Mouse (Mus musculus): ENCODE data around the gene Prr9. TPM values are rescaled to one million over a fixed set of nuclear protein-coding genes. Genes with fewer than 3 reads are reported as not detected.
A peak's percentile ranks its signal among the peaks of the same experiment; 100 is the strongest.

Gene Prr9
- total RNA-seq (2021): not detected
- long read RNA-seq, experiment 1: 0 reads
- long read RNA-seq, experiment 2: 0 reads

DNA sequence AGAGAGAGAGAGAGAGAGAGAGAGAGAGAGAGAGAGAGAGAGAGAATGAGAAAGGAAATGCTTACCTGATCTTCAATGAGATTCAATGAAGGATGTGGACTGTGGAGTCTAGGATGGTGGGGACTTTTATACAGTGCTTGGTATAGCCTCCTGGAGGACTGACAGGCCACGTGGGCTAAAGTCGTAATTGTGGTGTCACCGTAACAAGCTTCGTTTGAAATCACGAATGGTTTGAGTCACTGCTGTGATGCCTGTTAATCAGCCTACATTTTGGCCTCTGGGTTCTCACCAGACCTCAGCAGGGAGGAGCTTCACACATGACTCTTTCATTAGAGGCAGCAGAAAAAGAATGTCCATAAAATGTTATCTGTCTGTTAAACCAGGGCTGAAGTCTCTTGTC lies at the start of gene Prr9:
Gene Prr9, minus strand, starts transcription at position 101 of the 400 bp plus-strand sequence.
- no peak for DNase-seq (ENCODE audit: extremely low spot score in 1 of 2, low spot score in 2 of 2)
- H3K4me3 ChIP-seq: no peak within 1 kb of the TSS
- intact Hi-C loops (cut with DNase I): no loop called here
- H3K27ac ChIP-seq: no peak within 1 kb of the TSS
- TF ChIP-seq CTCF (IDR thresholded peaks at IDR 0.05): no peak

DNA sequence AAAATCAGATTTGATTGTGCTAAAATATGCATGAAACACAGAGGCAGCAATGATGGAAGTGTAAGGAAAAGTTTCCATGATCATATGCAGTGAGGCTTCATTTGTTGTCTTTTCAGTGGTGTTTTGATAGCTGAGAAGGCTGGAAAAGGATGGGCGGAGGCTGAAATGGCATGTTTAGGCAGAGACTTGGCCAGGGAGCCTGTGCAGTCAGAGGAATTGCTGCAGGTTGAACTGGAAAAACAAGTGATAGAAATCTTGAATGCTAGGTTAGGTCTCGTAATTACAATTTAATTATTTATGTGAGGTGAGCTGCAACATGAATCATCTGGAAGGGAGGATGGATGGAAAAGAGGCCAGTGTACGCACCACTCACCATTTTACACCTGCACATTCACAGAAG lies 46.1 kb upstream of the Prr9 start:
- intact Hi-C loops (cut with DNase I): no loop called here
- H3K4me3 ChIP-seq: no peak overlapping the region

DNA sequence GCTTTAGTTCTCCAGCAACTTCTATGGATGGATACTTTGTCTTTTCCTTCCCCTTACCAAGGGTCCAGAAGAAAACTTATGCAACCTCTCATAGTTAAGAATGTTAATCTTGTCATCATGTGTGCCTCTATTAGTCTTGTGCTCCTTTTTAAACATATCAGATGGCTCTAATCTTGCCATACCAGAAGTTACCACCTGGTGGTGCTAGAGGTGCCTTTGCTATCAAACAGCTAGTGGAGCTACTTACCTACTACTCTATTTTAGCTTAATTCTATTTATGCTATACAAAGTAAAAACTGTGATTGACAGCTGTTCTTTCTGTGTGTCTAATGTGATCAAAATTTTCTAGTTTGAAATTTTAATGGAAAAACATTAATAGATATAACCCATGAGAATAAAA lies 29.6 kb upstream of the Prr9 start:
- intact Hi-C loops (cut with DNase I): loop anchor here (2.0 to 10.0 kb wide), 4 partner anchors 241 to 877 kb away; no protein-coding TSS in a partner anchor
- DNase-seq (ENCODE audit: extremely low spot score in 1 of 2, low spot score in 2 of 2): peak; percentile 33 to 56
- TF ChIP-seq CTCF (IDR thresholded peaks at IDR 0.05): peak; percentile 75
- Histone ChIP-seq H3K4me3 (no peak overlapping the region), H3K27ac (no peak overlapping the region)

More for the DNA sequence above, 46.1 kb upstream of the Prr9 start:
- H3K27ac ChIP-seq: no peak overlapping the region
- DNase-seq (ENCODE audit: extremely low spot score in 1 of 2, low spot score in 2 of 2): no peak
- no peak for TF ChIP-seq CTCF (IDR thresholded peaks at IDR 0.05)

DNA sequence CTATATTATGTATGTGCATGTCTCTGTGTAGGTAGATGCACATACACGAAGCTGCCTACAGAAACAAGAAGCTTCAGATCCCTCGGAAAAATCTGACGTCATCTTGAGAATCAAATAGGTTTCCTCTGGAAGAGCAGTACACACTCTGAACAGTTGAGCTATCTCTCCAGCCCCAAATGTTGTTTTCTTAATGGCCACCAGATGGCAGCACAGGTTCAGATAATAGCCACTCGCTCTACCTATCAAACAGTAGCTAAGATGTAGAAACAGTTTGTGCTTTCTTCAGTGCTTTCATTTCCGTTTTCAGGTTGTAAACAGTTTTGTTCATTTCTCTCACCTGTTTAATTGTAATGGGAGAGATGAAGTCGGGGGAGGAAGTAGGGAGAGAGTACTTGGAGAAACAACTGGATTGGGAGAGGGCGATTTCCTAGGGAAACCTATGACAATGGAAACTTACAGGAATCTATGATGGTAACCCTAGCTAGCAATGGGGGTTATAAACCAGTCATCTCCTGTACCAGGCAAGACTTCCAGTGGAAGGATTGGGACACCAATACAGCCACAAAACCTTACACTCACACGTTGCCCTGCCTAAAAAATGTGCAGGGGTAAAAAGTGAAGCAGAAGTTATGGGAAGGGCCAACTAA lies 27.0 kb upstream of the Prr9 start:
- intact Hi-C loops (cut with DNase I): loop anchor here (1.0 to 10.0 kb wide), 5 partner anchors 244 to 752 kb away; no protein-coding TSS in a partner anchor
- peak; percentile 81 for TF ChIP-seq CTCF (IDR thresholded peaks at IDR 0.05)
- peak; percentile 46 to 56 for DNase-seq (ENCODE audit: extremely low spot score in 1 of 2, low spot score in 2 of 2)
- H3K27ac ChIP-seq: no peak overlapping the region
- no peak overlapping the region for H3K4me3 ChIP-seq

DNA sequence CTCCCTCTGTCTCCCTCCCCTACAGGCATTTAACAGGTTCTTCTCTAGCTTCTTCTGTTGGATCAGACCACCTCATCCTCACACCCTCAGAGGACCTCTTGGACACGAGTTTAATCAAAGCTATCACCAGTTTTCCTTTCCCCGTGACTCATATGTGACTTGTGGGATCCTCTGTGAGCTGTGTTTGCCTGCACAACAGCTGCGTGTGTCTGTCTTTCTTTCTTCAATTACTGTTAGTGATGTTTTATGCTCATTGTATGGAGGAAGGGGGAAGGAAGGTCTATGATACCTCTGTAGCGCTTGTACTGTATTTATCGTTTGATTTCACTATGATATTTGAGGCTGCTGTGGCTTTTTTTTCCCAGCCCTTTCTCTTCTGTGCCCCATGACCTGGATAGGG lies 24.2 kb upstream of the Prr9 start:
- Histone ChIP-seq H3K4me3 (no peak overlapping the region), H3K27ac (no peak overlapping the region)
- no peak for TF ChIP-seq CTCF (IDR thresholded peaks at IDR 0.05)
- DNase-seq (ENCODE audit: extremely low spot score in 1 of 2, low spot score in 2 of 2): no peak
- intact Hi-C loops (cut with DNase I): no loop called here

DNA sequence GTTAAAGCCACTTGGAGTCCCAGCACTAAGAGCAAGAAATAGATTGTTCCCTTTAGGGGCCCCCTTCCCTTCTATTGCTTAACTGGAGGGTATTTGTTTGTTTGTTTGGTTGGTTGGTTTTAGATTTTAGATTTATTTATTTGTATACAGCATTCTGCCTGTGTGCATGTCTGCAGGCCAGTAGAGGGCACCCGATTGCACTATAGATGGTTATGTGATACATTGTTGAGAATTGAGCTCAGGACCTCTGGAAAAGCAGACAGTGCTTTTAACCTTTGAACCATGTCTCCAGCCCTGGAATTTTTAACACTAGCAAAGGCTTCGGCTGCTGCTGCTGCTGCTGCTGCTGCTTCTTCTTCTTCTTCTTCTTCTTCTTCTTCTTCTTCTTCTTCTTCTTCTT lies 23.7 kb upstream of the Prr9 start:
- no peak for DNase-seq (ENCODE audit: extremely low spot score in 1 of 2, low spot score in 2 of 2)
- TF ChIP-seq CTCF (IDR thresholded peaks at IDR 0.05): peak; percentile 47
- Histone ChIP-seq H3K4me3 (no peak overlapping the region), H3K27ac (no peak overlapping the region)
- intact Hi-C loops (cut with DNase I): no loop called here

DNA sequence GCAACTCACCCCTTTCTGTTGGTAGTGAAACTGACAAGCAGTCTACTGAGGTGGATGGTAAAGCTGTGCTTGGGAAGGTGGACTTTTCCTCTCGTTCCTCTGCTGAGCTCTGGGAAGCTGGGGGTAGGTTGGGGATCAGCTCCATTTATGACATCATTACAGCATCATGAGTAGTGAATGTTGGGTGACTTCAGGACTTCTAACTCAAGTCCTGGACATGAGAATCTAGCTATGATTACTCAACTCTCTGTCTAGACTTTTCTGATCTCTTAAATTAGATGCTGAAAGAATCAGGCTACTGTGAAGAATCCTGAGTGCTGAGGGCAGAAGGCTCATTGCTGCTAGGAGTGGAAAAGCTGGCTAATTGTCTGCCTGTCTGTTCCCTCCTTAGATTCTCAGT lies 18.9 kb upstream of the Prr9 start, which contains the start of gene Lelp1:
Gene Lelp1, minus strand, starts transcription at position 101 of the 400 bp plus-strand sequence.
- no peak within 1 kb of the TSS for H3K27ac ChIP-seq
- no peak for DNase-seq (ENCODE audit: extremely low spot score in 1 of 2, low spot score in 2 of 2)
- no peak within 1 kb of the TSS for H3K4me3 ChIP-seq
- intact Hi-C loops (cut with DNase I): no loop called here
- TF ChIP-seq CTCF (IDR thresholded peaks at IDR 0.05): no peak

DNA sequence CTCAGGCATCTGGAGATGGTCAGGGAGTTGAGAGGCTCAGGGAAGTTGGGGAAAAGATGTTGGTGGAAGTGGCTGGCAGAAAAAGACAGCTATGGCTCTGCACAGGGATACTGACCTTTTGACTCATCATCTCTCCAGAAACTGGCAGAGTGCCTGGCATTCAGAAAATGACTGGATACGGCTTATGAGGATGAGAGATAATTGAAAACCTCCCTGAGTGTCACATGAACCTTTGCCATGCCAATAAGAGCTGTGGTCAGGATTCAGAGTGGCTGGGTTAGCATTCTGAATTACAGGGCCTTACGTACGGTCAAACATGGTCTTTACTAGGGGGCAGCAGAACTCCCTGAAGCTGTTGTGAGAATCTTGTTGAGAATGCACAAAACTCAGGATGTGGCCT lies 2.8 kb downstream of the Prr9 start:
- no peak overlapping the region for H3K27ac ChIP-seq
- TF ChIP-seq CTCF (IDR thresholded peaks at IDR 0.05): no peak
- DNase-seq (ENCODE audit: extremely low spot score in 1 of 2, low spot score in 2 of 2): no peak
- H3K4me3 ChIP-seq: no peak overlapping the region
- intact Hi-C loops (cut with DNase I): no loop called here

DNA sequence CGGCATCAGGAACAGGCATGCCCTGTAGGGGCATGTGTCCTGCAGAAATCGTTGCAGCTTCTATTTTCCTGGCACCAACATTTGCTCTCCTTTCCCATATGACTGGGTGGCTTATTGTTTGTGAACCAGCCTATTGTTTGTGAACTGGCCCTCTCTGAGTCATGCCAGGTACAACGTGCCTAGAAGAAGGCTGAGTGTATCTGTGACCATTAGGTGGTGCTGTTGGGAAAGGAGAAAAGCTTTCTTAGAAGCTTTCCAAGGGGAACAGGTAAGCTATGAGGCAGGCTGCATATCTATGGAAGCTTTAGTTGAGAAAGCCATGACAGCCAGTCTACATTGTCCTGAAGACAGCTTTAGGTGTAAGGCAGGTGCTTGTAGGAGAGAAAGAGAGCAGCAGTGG lies 5.8 kb downstream of the Prr9 start:
- intact Hi-C loops (cut with DNase I): no loop called here
- no peak overlapping the region for H3K27ac ChIP-seq
- H3K4me3 ChIP-seq: no peak overlapping the region
- DNase-seq (ENCODE audit: extremely low spot score in 1 of 2, low spot score in 2 of 2): no peak
- TF ChIP-seq CTCF (IDR thresholded peaks at IDR 0.05): peak; percentile 59

DNA sequence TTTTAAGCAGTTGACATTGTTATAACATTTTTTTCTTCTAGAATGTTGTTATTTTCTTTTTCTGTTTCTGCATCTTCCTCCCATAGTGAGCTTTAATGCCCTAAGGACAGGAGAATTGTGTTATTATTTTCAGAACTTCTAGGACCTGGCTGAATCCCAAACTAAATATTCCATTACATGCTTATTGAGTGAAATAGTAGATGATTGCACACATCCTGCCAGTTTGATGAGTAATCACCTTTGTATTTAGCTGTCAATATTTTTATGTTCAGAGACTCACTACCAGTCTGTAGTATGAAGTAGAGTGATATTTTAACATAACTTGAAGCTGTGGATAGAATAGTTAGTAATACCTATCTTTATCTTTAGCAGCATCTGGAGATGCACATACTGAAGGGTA lies 12.2 kb downstream of the Prr9 start:
- intact Hi-C loops (cut with DNase I): no loop called here
- no peak for TF ChIP-seq CTCF (IDR thresholded peaks at IDR 0.05)
- Histone ChIP-seq H3K4me3 (no peak overlapping the region), H3K27ac (no peak overlapping the region)
- DNase-seq (ENCODE audit: extremely low spot score in 1 of 2, low spot score in 2 of 2): no peak

DNA sequence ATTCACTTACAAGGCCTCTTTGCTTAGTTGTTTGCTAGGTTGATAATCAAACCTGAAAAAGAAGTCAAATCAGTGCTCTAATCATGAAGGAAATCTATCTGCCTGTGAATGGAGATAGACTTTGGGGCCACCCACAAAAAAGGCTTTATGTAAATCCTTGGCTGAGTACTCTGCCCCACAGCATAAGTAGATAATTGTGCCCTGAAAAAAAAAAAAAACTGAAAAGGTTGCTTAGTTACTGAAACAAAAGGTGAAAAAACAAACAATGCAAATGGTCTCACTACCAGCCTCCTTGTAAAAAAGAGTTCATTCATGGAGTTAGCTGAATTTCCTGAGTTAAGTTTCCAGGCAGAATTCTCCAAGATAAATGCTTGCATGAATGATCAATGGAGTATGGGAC lies 13.0 kb downstream of the Prr9 start:
- Histone ChIP-seq H3K27ac (no peak overlapping the region), H3K4me3 (no peak overlapping the region)
- no peak for TF ChIP-seq CTCF (IDR thresholded peaks at IDR 0.05)
- no peak for DNase-seq (ENCODE audit: extremely low spot score in 1 of 2, low spot score in 2 of 2)
- intact Hi-C loops (cut with DNase I): no loop called here

DNA sequence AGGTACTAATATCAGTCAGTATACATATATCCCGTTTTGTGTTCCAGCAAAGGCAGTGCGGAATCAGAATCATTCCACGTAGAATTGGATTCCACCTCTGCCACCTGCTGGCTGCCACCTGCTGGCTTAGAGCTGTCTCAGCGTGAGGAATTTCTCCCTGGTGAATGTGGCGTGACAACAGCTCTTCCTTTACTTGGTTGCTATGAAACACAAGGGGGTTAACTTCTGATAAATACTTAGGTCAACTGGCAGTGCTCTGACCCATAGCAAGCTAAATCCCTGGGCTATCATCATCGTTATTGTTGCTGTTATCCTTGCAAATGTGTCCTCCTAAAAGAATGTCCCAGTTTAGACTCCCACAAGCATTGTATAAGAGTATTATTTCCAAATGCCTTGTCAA lies 17.2 kb downstream of the Prr9 start:
- TF ChIP-seq CTCF (IDR thresholded peaks at IDR 0.05): peak; percentile 70
- H3K4me3 ChIP-seq: no peak overlapping the region
- no peak overlapping the region for H3K27ac ChIP-seq
- peak; percentile 33 to 40 for DNase-seq (ENCODE audit: extremely low spot score in 1 of 2, low spot score in 2 of 2)
- intact Hi-C loops (cut with DNase I): loop anchor here (1.0 to 5.0 kb wide), 2 partner anchors 56 to 689 kb away; no protein-coding TSS in a partner anchor

DNA sequence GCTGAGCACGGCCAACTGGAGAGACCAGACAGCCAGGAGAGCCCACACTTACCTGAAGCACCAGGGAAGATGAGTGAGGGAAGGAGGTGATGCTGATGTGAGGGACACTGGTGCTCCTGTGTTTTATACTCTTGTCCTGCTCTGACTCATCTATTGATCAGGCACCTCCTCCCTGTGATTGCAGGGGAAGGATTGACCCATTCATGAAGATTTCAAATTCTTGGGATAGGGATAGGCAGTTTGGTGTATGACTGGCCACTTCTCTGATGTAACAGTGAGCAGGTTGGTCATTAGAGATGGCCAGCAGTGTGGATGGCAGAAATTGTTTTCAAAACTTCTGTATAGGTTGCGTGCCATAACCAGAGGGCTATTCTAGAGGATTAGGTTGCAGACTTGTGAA lies 40.7 kb downstream of the Prr9 start, which contains the start of gene Lor:
Gene Lor, minus strand, starts transcription at position 101 of the 400 bp plus-strand sequence.
- H3K27ac ChIP-seq: no peak within 1 kb of the TSS; the same call in 1 of the 2 replicates
- TF ChIP-seq CTCF (IDR thresholded peaks at IDR 0.05): no peak
- H3K4me3 ChIP-seq: peak within 1 kb of the TSS; percentile 59; the same call in 1 of the 2 replicates
- intact Hi-C loops (cut with DNase I): no loop called here
- DNase-seq (ENCODE audit: extremely low spot score in 1 of 2, low spot score in 2 of 2): no peak
